Mouse (Mus musculus) MEL (cell line): ENCODE measurements at regions not wholly inside any gene's neighbourhood (a gene's known extent, or its start where the extent isn't known, plus 50 kb on each side); places are given as distances from the start of the nearest gene placed in this dataset.

Experiments
- DNase-seq: peaks from one replicate; pipeline ENCODE4 v3.0.0; 2011; ENCODE audit warnings: low read depth, low spot score
- H3K27ac ChIP-seq: 2 replicates; pipeline ENCODE4 v1.5.1; 2012; ENCODE audit warnings: low read depth, mild to moderate bottlenecking, control low read depth, low read length, moderate library complexity; ENCODE audit not compliant: control insufficient read depth
- H3K27me3 ChIP-seq, 2 experiments: fragments of 150-350 bp in 1 of 2; sonication (generic) in 1 of 2; 2 replicates each; pipeline ENCODE4 v1.6.1; 2012; ENCODE audit warnings: low read length in 2 of 2, mild to moderate bottlenecking in 2 of 2, improper control_type of control experiment in 1 of 2, moderate library complexity in 1 of 2; ENCODE audit not compliant: insufficient read depth in 2 of 2, control insufficient read depth in 1 of 2
- H3K36me3 ChIP-seq, 2 experiments: 2 replicates each; pipeline ENCODE4 v1.6.1; 2012 to 2014; ENCODE audit warnings: low read length in 2 of 2, improper control_type of control experiment in 1 of 2, inconsistent platforms in 1 of 2, mild to moderate bottlenecking in 1 of 2; ENCODE audit not compliant: insufficient read depth in 2 of 2, control insufficient read depth in 1 of 2
- H3K4me1 ChIP-seq, 2 experiments: fragments of 150-350 bp in 1 of 2; sonication (generic) in 1 of 2; 2 replicates each; pipeline ENCODE4 v1.6.1; 2012; ENCODE audit warnings: low read length in 2 of 2, improper control_type of control experiment in 1 of 2, mild to moderate bottlenecking in 1 of 2; ENCODE audit not compliant: insufficient read depth in 2 of 2, control insufficient read depth in 1 of 2
- H3K4me3 ChIP-seq, 2 experiments: fragments of 150-350 bp in 1 of 2; sonication (generic) in 1 of 2; 2 replicates each; pipeline ENCODE4 v1.5.1; 2012; ENCODE audit warnings: low read depth in 2 of 2, low read length in 2 of 2, mild to moderate bottlenecking in 2 of 2, moderate library complexity in 2 of 2, control low read depth in 1 of 2, improper control_type of control experiment in 1 of 2; ENCODE audit not compliant: control insufficient read depth in 1 of 2, insufficient read depth in 1 of 2
- H3K79me2 ChIP-seq: 2 replicates; pipeline ENCODE4 v1.6.1; 2012; ENCODE audit warnings: mild to moderate bottlenecking, low read length, moderate library complexity; ENCODE audit not compliant: control insufficient read depth, poor library complexity, insufficient read depth
- H3K9ac ChIP-seq: 2 replicates; pipeline ENCODE4 v1.6.1; 2012; ENCODE audit warnings: low read depth, mild to moderate bottlenecking, control low read depth, low read length, moderate library complexity; ENCODE audit not compliant: control insufficient read depth, poor library complexity, severe bottlenecking
- H3K9me3 ChIP-seq: fragments of 150-350 bp; sonication (generic); replicated peaks from 2 replicates; pipeline ENCODE4 v1.6.1; 2012; ENCODE audit warnings: mild to moderate bottlenecking, low read length, improper control_type of control experiment, moderate library complexity; ENCODE audit not compliant: insufficient read depth
- CHD1 ChIP-seq: IDR thresholded peaks from 2 replicates; pipeline ENCODE4 v1.6.1; 2012; ENCODE audit warnings: low read depth, mild to moderate bottlenecking, inconsistent platforms, low read length, improper control_type of control experiment
- CHD2 ChIP-seq: IDR thresholded peaks from 2 replicates; pipeline ENCODE4 v1.6.1; 2011; ENCODE audit warnings: low read length, improper control_type of control experiment
- E2F4 ChIP-seq: IDR thresholded peaks from 2 replicates; pipeline ENCODE4 v1.6.1; 2011; ENCODE audit warnings: low read depth, low read length, improper control_type of control experiment, borderline replicate concordance
- ELF1 ChIP-seq: IDR thresholded peaks from 2 replicates; pipeline ENCODE4 v1.6.1; 2014; ENCODE audit warnings: low read depth, mild to moderate bottlenecking, inconsistent platforms, low read length, improper control_type of control experiment, moderate library complexity
- EP300 ChIP-seq, 2 experiments: IDR thresholded peaks; 2 replicates each; pipeline ENCODE4 v1.6.1; 2011; ENCODE audit warnings: improper control_type of control experiment in 2 of 2, low read length in 2 of 2, low read depth in 1 of 2, mild to moderate bottlenecking in 1 of 2
- ETS1 ChIP-seq: IDR thresholded peaks from 2 replicates; pipeline ENCODE4 v1.6.1; 2012; ENCODE audit warnings: low read depth, mild to moderate bottlenecking, inconsistent platforms, low read length, improper control_type of control experiment, moderate library complexity
- GABPA ChIP-seq: IDR thresholded peaks from 2 replicates; pipeline ENCODE4 v1.6.1; 2012; ENCODE audit warnings: low read depth, mild to moderate bottlenecking, inconsistent platforms, low read length, improper control_type of control experiment, moderate library complexity
- GATA1 ChIP-seq: IDR thresholded peaks from 2 replicates; pipeline ENCODE4 v1.6.1; 2011; ENCODE audit warnings: low read depth, low read length, improper control_type of control experiment
- KAT2A ChIP-seq: conservative IDR thresholded peaks from 2 replicates; pipeline ENCODE4 v1.6.1; 2012; ENCODE audit warnings: low read depth, low read length, improper control_type of control experiment, inconsistent platforms
- MEF2A ChIP-seq: IDR thresholded peaks from 2 replicates; pipeline ENCODE4 v1.6.1; 2014; ENCODE audit warnings: low read depth, mild to moderate bottlenecking, inconsistent platforms, low read length, improper control_type of control experiment; ENCODE audit not compliant: poor library complexity, insufficient replicate concordance, severe bottlenecking; ENCODE audit errors: extremely low read depth
- MXI1 ChIP-seq: IDR thresholded peaks from 2 replicates; pipeline ENCODE4 v1.6.1; 2011; ENCODE audit warnings: mild to moderate bottlenecking, low read depth, low read length, improper control_type of control experiment
- MYB ChIP-seq: IDR thresholded peaks from 2 replicates; pipeline ENCODE4 v1.6.1; 2011; ENCODE audit warnings: mild to moderate bottlenecking, low read depth, low read length, improper control_type of control experiment
- NRF1 ChIP-seq: IDR thresholded peaks from 2 replicates; pipeline ENCODE4 v1.6.1; 2014; ENCODE audit warnings: low read depth, mild to moderate bottlenecking, inconsistent platforms, low read length, improper control_type of control experiment, moderate library complexity; ENCODE audit not compliant: poor library complexity, insufficient read depth, severe bottlenecking
- POLR2A ChIP-seq, 2 experiments: IDR thresholded peaks; 2 replicates each; pipeline ENCODE4 v1.6.1; 2011 to 2012; ENCODE audit warnings: low read length in 2 of 2, mild to moderate bottlenecking in 2 of 2, control low read depth in 1 of 2, improper control_type of control experiment in 1 of 2, low read depth in 1 of 2, moderate library complexity in 1 of 2; ENCODE audit not compliant: control insufficient read depth in 1 of 2, insufficient read depth in 1 of 2, poor library complexity in 1 of 2
- POLR2AphosphoS2 ChIP-seq: IDR thresholded peaks from 2 replicates; pipeline ENCODE4 v1.6.1; 2011; ENCODE audit warnings: low read length, improper control_type of control experiment
- POLR2AphosphoS5 ChIP-seq: IDR thresholded peaks from 2 replicates; pipeline ENCODE4 v1.6.1; 2012; ENCODE audit warnings: low read depth, borderline replicate concordance, mild to moderate bottlenecking, inconsistent platforms, low read length, moderate library complexity, mixed read lengths
- RCOR1 ChIP-seq: IDR thresholded peaks from 2 replicates; pipeline ENCODE4 v1.6.1; 2012; ENCODE audit warnings: low read depth, mild to moderate bottlenecking, inconsistent platforms, low read length, improper control_type of control experiment
- SIN3A ChIP-seq: IDR thresholded peaks from 2 replicates; pipeline ENCODE4 v1.6.1; 2012; ENCODE audit warnings: low read length, improper control_type of control experiment, inconsistent platforms
- TAL1 ChIP-seq: IDR thresholded peaks from 2 replicates; pipeline ENCODE4 v1.6.1; 2012; ENCODE audit warnings: mild to moderate bottlenecking, inconsistent platforms, low read length, moderate library complexity, mixed read lengths
- TCF12 ChIP-seq: IDR thresholded peaks from 2 replicates; pipeline ENCODE4 v1.6.1; 2014; ENCODE audit warnings: low read depth, mild to moderate bottlenecking, inconsistent platforms, low read length, improper control_type of control experiment, moderate library complexity
- UBTF ChIP-seq: IDR thresholded peaks from 2 replicates; pipeline ENCODE4 v1.6.1; 2012; ENCODE audit warnings: low read depth, mild to moderate bottlenecking, inconsistent platforms, low read length, improper control_type of control experiment, moderate library complexity, borderline replicate concordance; ENCODE audit not compliant: insufficient read depth
- USF1 ChIP-seq: IDR thresholded peaks from 2 replicates; pipeline ENCODE4 v1.6.1; 2014; ENCODE audit warnings: low read depth, mild to moderate bottlenecking, inconsistent platforms, low read length, improper control_type of control experiment, moderate library complexity
- ZMIZ1 ChIP-seq: IDR thresholded peaks from 2 replicates; pipeline ENCODE4 v1.6.1; 2012; ENCODE audit warnings: low read depth, mild to moderate bottlenecking, inconsistent platforms, low read length, improper control_type of control experiment, moderate library complexity
- ZNF384 ChIP-seq: IDR thresholded peaks from 2 replicates; pipeline ENCODE4 v1.6.1; 2012; ENCODE audit warnings: low read depth, mild to moderate bottlenecking, inconsistent platforms, low read length, improper control_type of control experiment

- H3K27me3 ChIP-seq: no peaks in the 10 kb centered on the region
- TF ChIP-seq ELF1 (no peak), POLR2AphosphoS2 (no peak), MXI1 (no peak), CHD1 (no peak), MYB (no peak), GATA1 (no peak)
- H3K4me3 ChIP-seq: no peak overlapping the region
- DNase-seq: no peak
- no peaks in the 10 kb centered on the region for H3K79me2 ChIP-seq
- no peaks in the 10 kb centered on the region for H3K9me3 ChIP-seq
- no peak overlapping the region for H3K9ac ChIP-seq
- H3K36me3 ChIP-seq: no peaks in the 10 kb centered on the region
- no peaks in the 10 kb centered on the region for H3K4me1 ChIP-seq
- H3K27ac ChIP-seq: no peak overlapping the region
These were observed 139.9 kb upstream of the Frg1 start for GRCm38 (mm10) chr8:41556819-41557218.

- Histone ChIP-seq H3K9me3 (no peaks in the 10 kb centered on the region), H3K9ac (no peak overlapping the region), H3K4me1 (no peaks in the 10 kb centered on the region), H3K79me2 (no peaks in the 10 kb centered on the region), H3K4me3 (no peak overlapping the region), H3K27ac (no peak overlapping the region), H3K27me3 (no peaks in the 10 kb centered on the region), H3K36me3 (no peaks in the 10 kb centered on the region)
- TF ChIP-seq ZNF384: no peak
- no peak for TF ChIP-seq USF1
- no peak for TF ChIP-seq UBTF
- TF ChIP-seq EP300 (IDR thresholded peaks at IDR 0.05; ENCODE audit: low read depth in 1 of 2, low read length in 2 of 2): no peak
- TF ChIP-seq CHD2: no peak
- no peak for TF ChIP-seq POLR2AphosphoS5
- TF ChIP-seq RCOR1: no peak
- no peak for TF ChIP-seq ETS1
- no peak for TF ChIP-seq TAL1
- DNase-seq: no peak
These were observed 136.1 kb upstream of the Frg1 start for GRCm38 (mm10) chr8:41552747-41553534.

- H3K27me3 ChIP-seq: no peaks in the 10 kb centered on the region
- H3K27ac ChIP-seq: no peak overlapping the region
- no peaks in the 10 kb centered on the region for H3K79me2 ChIP-seq
- no peak overlapping the region for H3K4me3 ChIP-seq
- no peaks in the 10 kb centered on the region for H3K36me3 ChIP-seq
- no peak for DNase-seq
- H3K9me3 ChIP-seq: no peaks in the 10 kb centered on the region
- H3K4me1 ChIP-seq: no peaks in the 10 kb centered on the region
- no peak overlapping the region for H3K9ac ChIP-seq
- TF ChIP-seq POLR2A (IDR thresholded peaks at IDR 0.05; ENCODE audit: control insufficient read depth in 1 of 2, insufficient read depth in 1 of 2, low read depth in 1 of 2, low read length in 2 of 2, poor library complexity in 1 of 2) (no peak), POLR2AphosphoS5 (no peak), E2F4 (no peak), ZMIZ1 (no peak), TCF12 (no peak), ETS1 (no peak), RCOR1 (no peak), EP300 (IDR thresholded peaks at IDR 0.05; ENCODE audit: low read depth in 1 of 2, low read length in 2 of 2) (no peak), MEF2A (no peak), GABPA (no peak), MYB (no peak), USF1 (no peak), KAT2A (no peak), SIN3A (no peak), NRF1 (no peak)
These were observed 135.1 kb upstream of the Frg1 start for GRCm38 (mm10) chr8:41551925-41552414.
